Mouse (Mus musculus): ENCODE results near the gene Fam53b. TPM values are rescaled to one million over a fixed set of nuclear protein-coding genes. Genes with fewer than 3 reads are reported as not detected.

The Fam53b gene
- polyA plus RNA-seq, 1 experiment from 2014 or later = 17.4 TPM

GRCm38 (mm10) chr7:132776338-132777111 is 37.2 kb downstream of the Fam53b start:
- Histone ChIP-seq H3K4me1 (ENCODE audit: control insufficient read depth, insufficient read depth, low read length) (peaks cover 12% of the 10 kb centered on the region; the same call in 1 of the 2 replicates), H3K4me3 (replicated peaks; ENCODE audit: low read length) (no peak overlapping the region), H3K36me3 (ENCODE audit: control insufficient read depth, insufficient read depth, low read length) (no peaks in the 10 kb centered on the region), H3K9ac (ENCODE audit: low read length) (no peak overlapping the region), H3K27ac (ENCODE audit: low read length) (no peak overlapping the region), H3K27me3 (ENCODE audit: control insufficient read depth, insufficient read depth, low read length) (no peaks in the 10 kb centered on the region), H3K4me2 (ENCODE audit: low read depth, low read length) (no peak overlapping the region), H3K9me3 (replicated peaks; ENCODE audit: control insufficient read depth, low read length) (no peaks in the 10 kb centered on the region)
- WGBS = 82% methylated on average over 7 of the region's 7 CpGs
- ATAC-seq (ENCODE audit: insufficient read depth, low FRiP score) = peak; percentile 65

- H3K27me3 ChIP-seq (ENCODE audit: control insufficient read depth, insufficient read depth, low read length) = no peaks in the 10 kb centered on the region
- no peak overlapping the region for H3K4me2 ChIP-seq (ENCODE audit: low read depth, low read length)
- no peak overlapping the region for H3K9ac ChIP-seq (ENCODE audit: low read length)
- H3K27ac ChIP-seq (ENCODE audit: low read length) = no peak overlapping the region
- ATAC-seq (ENCODE audit: insufficient read depth, low FRiP score) = no peak
- peaks cover 6% of the 10 kb centered on the region; the same call in 1 of the 2 replicates for H3K4me1 ChIP-seq (ENCODE audit: control insufficient read depth, insufficient read depth, low read length)
- H3K9me3 ChIP-seq (replicated peaks; ENCODE audit: control insufficient read depth, low read length) = no peaks in the 10 kb centered on the region
- H3K4me3 ChIP-seq (replicated peaks; ENCODE audit: low read length) = no peak overlapping the region
- no peaks in the 10 kb centered on the region; the same call in 1 of the 2 replicates for H3K36me3 ChIP-seq (ENCODE audit: control insufficient read depth, insufficient read depth, low read length)
- 93% methylated on average over 10 of the region's 10 CpGs for WGBS
Measured at GRCm38 (mm10) chr7:132775922-132776321, 37.8 kb downstream of the Fam53b start.

DNA sequence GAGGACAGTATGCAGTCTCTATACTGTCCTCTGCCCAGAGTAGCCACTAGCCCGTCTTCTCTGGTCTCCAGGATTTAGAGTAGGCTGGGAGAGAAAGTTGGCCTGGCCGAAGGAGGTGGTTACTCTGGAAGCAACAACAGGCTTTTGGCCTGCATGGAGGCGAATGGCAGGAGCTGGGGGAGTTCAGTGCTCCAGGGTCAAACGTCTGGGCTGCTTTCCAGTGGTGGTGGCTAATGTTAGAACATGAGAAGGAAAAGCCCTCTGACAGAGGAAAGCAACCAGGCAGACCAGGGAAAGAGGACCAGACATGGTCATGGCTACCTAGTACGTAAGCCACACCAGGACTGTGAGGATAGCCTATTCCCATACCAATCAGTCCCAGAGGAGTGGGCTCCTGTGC is 38.4 kb downstream of the Fam53b start:
- ATAC-seq (ENCODE audit: insufficient read depth, low FRiP score) = no peak
- H3K4me2 ChIP-seq (ENCODE audit: low read depth, low read length) = no peak overlapping the region
- no peaks in the 10 kb centered on the region for H3K9me3 ChIP-seq (replicated peaks; ENCODE audit: control insufficient read depth, low read length)
- no peaks in the 10 kb centered on the region for H3K27me3 ChIP-seq (ENCODE audit: control insufficient read depth, insufficient read depth, low read length)
- H3K9ac ChIP-seq (ENCODE audit: low read length) = no peak overlapping the region
- H3K27ac ChIP-seq (ENCODE audit: low read length) = no peak overlapping the region
- H3K36me3 ChIP-seq (ENCODE audit: control insufficient read depth, insufficient read depth, low read length) = no peaks in the 10 kb centered on the region; the same call in 1 of the 2 replicates
- no peak overlapping the region for H3K4me3 ChIP-seq (replicated peaks; ENCODE audit: low read length)
- peaks cover under 1% of the 10 kb centered on the region; the same call in 1 of the 2 replicates for H3K4me1 ChIP-seq (ENCODE audit: control insufficient read depth, insufficient read depth, low read length)
- WGBS = 82% methylated on average over 5 of the region's 5 CpGs

DNA sequence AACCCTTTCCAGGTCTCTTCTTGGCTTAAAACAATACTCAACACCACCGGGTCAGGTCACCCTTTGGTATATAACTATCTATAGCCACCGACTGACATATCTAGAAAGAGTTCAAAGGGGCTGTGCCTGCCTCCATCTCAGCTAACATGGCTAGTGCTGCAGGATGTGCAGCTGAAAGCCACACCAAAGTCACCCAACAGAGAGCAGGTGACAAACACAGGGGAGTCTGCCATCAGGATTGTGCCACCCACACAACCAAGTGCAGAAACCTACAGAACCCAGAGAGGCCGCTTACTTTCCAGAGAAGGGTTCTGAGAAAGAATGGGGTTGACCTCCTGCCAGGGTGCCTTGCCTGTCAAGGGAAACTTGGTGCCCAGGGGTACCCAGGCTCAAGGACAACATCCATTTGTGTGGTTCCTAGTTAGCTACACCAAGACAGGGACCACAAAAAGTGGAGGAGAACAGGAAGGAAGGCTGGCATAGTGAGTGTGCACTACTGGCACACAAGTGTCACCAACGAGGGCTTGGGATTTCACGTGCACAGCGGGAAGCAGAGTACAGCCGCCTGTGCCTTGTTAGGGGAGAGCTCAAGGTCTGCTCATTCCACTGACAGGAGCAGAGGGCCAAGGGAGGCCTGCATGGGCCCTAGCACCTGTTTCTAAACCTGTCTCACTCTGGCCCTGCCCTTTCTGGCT is 40.5 kb downstream of the Fam53b start:
- no peaks in the 10 kb centered on the region for H3K9me3 ChIP-seq (replicated peaks; ENCODE audit: control insufficient read depth, low read length)
- no peak for ATAC-seq (ENCODE audit: insufficient read depth, low FRiP score)
- H3K4me3 ChIP-seq (replicated peaks; ENCODE audit: low read length) = no peak overlapping the region
- H3K27me3 ChIP-seq (ENCODE audit: control insufficient read depth, insufficient read depth, low read length) = no peaks in the 10 kb centered on the region
- 86% methylated on average over 7 of the region's 7 CpGs for WGBS
- no peak overlapping the region for H3K9ac ChIP-seq (ENCODE audit: low read length)
- H3K4me1 ChIP-seq (ENCODE audit: control insufficient read depth, insufficient read depth, low read length) = peaks cover 10% of the 10 kb centered on the region; the same call in 1 of the 2 replicates
- no peaks in the 10 kb centered on the region; the same call in 1 of the 2 replicates for H3K36me3 ChIP-seq (ENCODE audit: control insufficient read depth, insufficient read depth, low read length)
- no peak overlapping the region for H3K4me2 ChIP-seq (ENCODE audit: low read depth, low read length)
- no peak overlapping the region for H3K27ac ChIP-seq (ENCODE audit: low read length)

DNA sequence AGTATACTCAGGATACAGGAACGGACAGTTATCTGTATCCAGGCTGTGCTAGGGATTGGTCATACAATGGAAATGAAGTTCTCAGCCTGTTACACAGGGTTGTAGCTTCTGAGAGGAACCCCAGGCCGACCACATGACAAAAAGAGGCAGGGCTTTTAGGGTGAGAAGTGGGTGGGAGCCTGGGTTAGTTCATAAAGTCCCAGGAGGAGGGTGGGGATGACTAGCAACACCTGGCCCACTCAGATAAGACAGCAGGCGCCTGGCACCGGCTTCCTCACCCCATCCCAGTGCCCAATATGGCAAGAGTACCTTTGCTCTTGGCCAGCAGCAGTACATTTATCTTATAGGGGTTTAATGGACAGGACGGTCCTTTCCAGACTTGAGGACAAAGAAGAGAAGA is 41.2 kb downstream of the Fam53b start:
- Histone ChIP-seq H3K9me3 (replicated peaks; ENCODE audit: control insufficient read depth, low read length) (no peaks in the 10 kb centered on the region), H3K4me1 (ENCODE audit: control insufficient read depth, insufficient read depth, low read length) (peaks cover 10% of the 10 kb centered on the region; the same call in 1 of the 2 replicates), H3K4me2 (ENCODE audit: low read depth, low read length) (no peak overlapping the region), H3K9ac (ENCODE audit: low read length) (no peak overlapping the region), H3K36me3 (ENCODE audit: control insufficient read depth, insufficient read depth, low read length) (no peaks in the 10 kb centered on the region; the same call in 1 of the 2 replicates), H3K27ac (ENCODE audit: low read length) (no peak overlapping the region), H3K27me3 (ENCODE audit: control insufficient read depth, insufficient read depth, low read length) (no peaks in the 10 kb centered on the region), H3K4me3 (replicated peaks; ENCODE audit: low read length) (no peak overlapping the region)
- ATAC-seq (ENCODE audit: insufficient read depth, low FRiP score) = peak; percentile 57
- WGBS = 81% methylated on average over 5 of the region's 5 CpGs

- WGBS = 61% methylated on average over 12 of the region's 12 CpGs
Measured at GRCm38 (mm10) chr7:132768498-132769344, 45.0 kb downstream of the Fam53b start.

DNA sequence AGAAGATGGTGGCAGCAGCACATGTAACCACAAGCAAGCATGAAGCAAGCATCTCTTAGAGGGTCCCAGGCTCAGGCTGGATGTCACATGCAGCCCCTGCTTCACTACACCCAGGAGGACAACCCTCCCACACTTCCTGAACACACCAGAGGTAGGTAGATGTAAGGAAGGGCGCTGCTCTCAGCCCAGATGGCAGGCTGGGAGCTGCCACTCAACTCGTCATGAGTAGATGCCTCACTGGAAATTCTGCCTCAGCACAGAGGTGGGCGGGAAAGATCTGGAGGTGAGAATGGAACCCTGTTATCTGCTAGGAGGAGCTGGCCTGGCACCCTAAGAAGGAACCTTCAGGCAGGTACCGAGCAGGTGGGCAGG is 45.7 kb downstream of the Fam53b start:
- H3K27me3 ChIP-seq (ENCODE audit: control insufficient read depth, insufficient read depth, low read length) = no peaks in the 10 kb centered on the region
- no peak overlapping the region for H3K9ac ChIP-seq (ENCODE audit: low read length)
- ATAC-seq (ENCODE audit: insufficient read depth, low FRiP score) = no peak
- H3K27ac ChIP-seq (ENCODE audit: low read length) = no peak overlapping the region
- 80% methylated on average over 4 of the region's 4 CpGs for WGBS
- H3K4me2 ChIP-seq (ENCODE audit: low read depth, low read length) = no peak overlapping the region
- H3K9me3 ChIP-seq (replicated peaks; ENCODE audit: control insufficient read depth, low read length) = no peaks in the 10 kb centered on the region
- no peak overlapping the region for H3K4me3 ChIP-seq (replicated peaks; ENCODE audit: low read length)
- no peaks in the 10 kb centered on the region; the same call in 1 of the 2 replicates for H3K36me3 ChIP-seq (ENCODE audit: control insufficient read depth, insufficient read depth, low read length)
- peaks cover 23% of the 10 kb centered on the region; the same call in 1 of the 2 replicates for H3K4me1 ChIP-seq (ENCODE audit: control insufficient read depth, insufficient read depth, low read length)

More at GRCm38 (mm10) chr7:132768498-132769344, 45.0 kb downstream of the Fam53b start:
- Histone ChIP-seq H3K27me3 (ENCODE audit: control insufficient read depth, insufficient read depth, low read length) (no peaks in the 10 kb centered on the region), H3K4me1 (ENCODE audit: control insufficient read depth, insufficient read depth, low read length) (peaks cover 23% of the 10 kb centered on the region; the same call in 1 of the 2 replicates), H3K9me3 (replicated peaks; ENCODE audit: control insufficient read depth, low read length) (no peaks in the 10 kb centered on the region), H3K4me3 (replicated peaks; ENCODE audit: low read length) (no peak overlapping the region), H3K4me2 (ENCODE audit: low read depth, low read length) (no peak overlapping the region), H3K27ac (ENCODE audit: low read length) (peak overlapping the region; percentile 52), H3K9ac (ENCODE audit: low read length) (no peak overlapping the region), H3K36me3 (ENCODE audit: control insufficient read depth, insufficient read depth, low read length) (no peaks in the 10 kb centered on the region; the same call in 1 of the 2 replicates)
- ATAC-seq (ENCODE audit: insufficient read depth, low FRiP score) = no peak

DNA sequence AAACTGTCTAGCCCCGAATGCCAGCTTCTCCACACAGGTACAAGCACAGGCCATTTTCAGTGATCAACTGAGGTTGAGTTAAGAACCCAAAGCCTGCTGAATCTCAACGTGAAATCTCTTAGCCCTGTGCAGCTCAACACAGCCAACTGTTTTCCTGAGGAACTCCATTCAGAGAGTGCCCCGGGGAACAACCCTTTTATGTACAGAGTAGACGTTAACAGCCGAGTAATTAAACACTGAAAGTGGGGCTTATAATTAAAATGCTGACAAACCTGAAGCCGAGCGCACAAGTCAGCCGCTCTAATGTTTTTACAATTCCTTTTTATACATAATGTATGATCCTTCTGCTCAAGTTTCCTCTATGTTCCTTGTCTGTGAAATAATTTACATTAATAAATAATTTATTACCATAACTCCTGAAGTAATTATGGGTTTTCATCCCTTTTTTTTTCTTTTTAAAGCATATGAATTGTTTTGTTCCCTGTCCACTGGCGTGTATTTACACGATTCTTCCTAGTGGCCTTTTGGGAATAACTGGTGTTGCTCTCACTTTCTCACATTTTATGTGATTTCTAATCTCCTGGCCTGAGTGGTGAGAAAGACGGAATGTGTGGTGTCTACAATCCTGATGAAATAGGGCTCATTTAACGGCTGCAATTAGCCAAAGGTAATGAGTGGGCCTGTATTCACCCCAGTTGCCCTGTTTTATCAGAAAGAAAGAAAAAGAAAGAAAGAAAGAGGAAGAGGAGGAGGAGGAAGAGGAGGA is 46.3 kb downstream of the Fam53b start:
- H3K9ac ChIP-seq (ENCODE audit: low read length) = no peak overlapping the region
- 74% methylated on average over 12 of the region's 12 CpGs for WGBS
- no peaks in the 10 kb centered on the region; the same call in 1 of the 2 replicates for H3K36me3 ChIP-seq (ENCODE audit: control insufficient read depth, insufficient read depth, low read length)
- H3K4me2 ChIP-seq (ENCODE audit: low read depth, low read length) = no peak overlapping the region
- ATAC-seq (ENCODE audit: insufficient read depth, low FRiP score) = no peak
- no peak overlapping the region for H3K4me3 ChIP-seq (replicated peaks; ENCODE audit: low read length)
- no peak overlapping the region for H3K27ac ChIP-seq (ENCODE audit: low read length)
- no peaks in the 10 kb centered on the region for H3K27me3 ChIP-seq (ENCODE audit: control insufficient read depth, insufficient read depth, low read length)
- peaks cover 23% of the 10 kb centered on the region; the same call in 1 of the 2 replicates for H3K4me1 ChIP-seq (ENCODE audit: control insufficient read depth, insufficient read depth, low read length)
- no peaks in the 10 kb centered on the region for H3K9me3 ChIP-seq (replicated peaks; ENCODE audit: control insufficient read depth, low read length)

Data from stomach, embryonic 16.5 days (tissue).